Mouse (Mus musculus) heart, embryonic 11.5 days (tissue): Measurements from ENCODE around the gene Mrm3. TPM values are rescaled to one million over a fixed set of nuclear protein-coding genes. Genes with fewer than 3 reads are reported as not detected.

ENCODE experiments used
- ATAC-seq: fragments of 200-750 bp; cut with Nextera tagmentation; replicated peaks from 2 replicates; pipeline ENCODE4 v1.8.0; 2017; ENCODE audit warnings: moderate library complexity; ENCODE audit not compliant: insufficient number of reproducible peaks, low FRiP score, low TSS enrichment
- H3K27ac ChIP-seq: fragments of 300-500 bp; sonication (generic); 2 replicates; pipeline ENCODE4 v1.5.1; 2014; ENCODE audit warnings: mild to moderate bottlenecking, low read depth, low read length
- H3K27me3 ChIP-seq: fragments of 300-500 bp; sonication (generic); 2 replicates; pipeline ENCODE4 v1.6.1; 2014; ENCODE audit warnings: mild to moderate bottlenecking, low read length, mixed read lengths; ENCODE audit not compliant: control insufficient read depth, insufficient read depth
- H3K36me3 ChIP-seq: fragments of 300-500 bp; sonication (generic); 2 replicates; pipeline ENCODE4 v1.6.1; 2014; ENCODE audit warnings: mild to moderate bottlenecking, low read length, moderate library complexity, mixed read lengths; ENCODE audit not compliant: control insufficient read depth, insufficient read depth
- H3K4me1 ChIP-seq: fragments of 300-500 bp; sonication (generic); 2 replicates; pipeline ENCODE4 v1.6.1; 2014; ENCODE audit warnings: low read length; ENCODE audit not compliant: control insufficient read depth, insufficient read depth
- H3K4me2 ChIP-seq: fragments of 300-500 bp; sonication (generic); 2 replicates; pipeline ENCODE4 v1.6.1; 2014; ENCODE audit warnings: mild to moderate bottlenecking, moderate library complexity
- H3K4me3 ChIP-seq: fragments of 300-500 bp; sonication (generic); 2 replicates; pipeline ENCODE4 v1.5.1; 2014; ENCODE audit warnings: low read depth, low read length
- H3K9ac ChIP-seq: fragments of 300-500 bp; sonication (generic); 2 replicates; pipeline ENCODE4 v1.6.1; 2014; ENCODE audit warnings: mild to moderate bottlenecking, low read depth, low read length, moderate library complexity
- H3K9me3 ChIP-seq: fragments of 300-500 bp; sonication (generic); replicated peaks from 2 replicates; pipeline ENCODE4 v1.6.1; 2016; ENCODE audit warnings: low read length; ENCODE audit not compliant: control insufficient read depth
- WGBS: fragments of 180-500 bp; shearing (Covaris S2); extraction: QIAGEN DNeasy Blood & Tissue Kit; methylation state at CpG from one replicate; pipeline ENCODE4 v1.1.7; 2014; ENCODE audit not compliant: insufficient replicate concordance; 5-methylcytosine and 5-hydroxymethylcytosine counted together
- polyA plus RNA-seq: library from polyadenylated mRNA; unstranded; fragments of >200 nt; fragmentation: Nextera tagmentation; extraction: Ambion mirVana; gene quantifications from 2 replicates; pipeline ENCODE4 v1.2.1, GENCODE M21; 2014

Mrm3 gene
- polyA plus RNA-seq, 1 experiment from 2014 or later: 21.6 TPM

DNA sequence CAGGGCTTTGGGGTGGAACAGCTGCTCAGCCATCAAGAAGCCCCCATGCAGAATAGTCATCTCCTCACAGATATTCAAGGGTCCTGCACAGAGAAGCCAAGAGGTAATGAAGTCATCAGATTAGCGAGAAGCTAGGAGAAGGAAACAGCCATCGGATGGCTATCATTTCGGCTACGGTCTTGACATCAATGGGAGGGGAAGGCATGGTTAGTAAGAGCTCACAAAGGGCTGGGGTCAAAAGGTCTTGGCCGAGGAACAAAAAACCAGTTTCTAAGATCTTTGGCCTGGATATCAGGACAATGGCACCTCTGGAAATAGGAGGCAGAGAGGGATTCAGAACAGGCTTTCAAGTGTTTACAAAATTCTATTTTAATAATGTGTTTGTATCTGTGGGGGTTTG is 29.7 kb upstream of the Mrm3 start:
- Histone ChIP-seq H3K27ac (no peak overlapping the region), H3K4me1 (peaks cover 5% of the 10 kb centered on the region), H3K9me3 (no peaks in the 10 kb centered on the region), H3K27me3 (no peaks in the 10 kb centered on the region), H3K4me3 (no peak overlapping the region), H3K4me2 (no peak overlapping the region), H3K36me3 (peaks cover 25% of the 10 kb centered on the region), H3K9ac (no peak overlapping the region)
- no peak for ATAC-seq
- 93% methylated on average over 5 of the region's 5 CpGs for WGBS

DNA sequence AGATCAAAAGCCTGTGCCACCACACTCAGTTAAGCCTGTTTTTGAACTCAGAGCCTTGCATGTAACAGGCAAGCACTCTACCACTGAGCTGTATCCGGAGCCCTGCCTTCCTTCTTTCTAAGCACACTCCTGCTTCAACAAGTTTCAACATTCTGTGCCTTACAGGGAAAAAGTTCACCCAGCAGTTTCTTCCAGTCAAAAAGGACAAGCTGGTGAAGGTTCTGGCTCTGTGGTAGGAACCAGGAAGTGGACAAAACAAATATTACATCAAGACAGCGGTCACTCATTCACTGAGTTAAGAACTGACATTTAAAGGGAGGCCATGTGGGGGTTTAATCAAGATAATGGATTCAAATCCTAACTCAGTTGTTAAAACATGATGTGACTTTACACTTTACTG is 28.5 kb upstream of the Mrm3 start:
- no peak for ATAC-seq
- Histone ChIP-seq H3K27me3 (no peaks in the 10 kb centered on the region), H3K36me3 (peaks cover 20% of the 10 kb centered on the region), H3K27ac (no peak overlapping the region), H3K9ac (no peak overlapping the region), H3K4me1 (peaks cover 5% of the 10 kb centered on the region), H3K4me2 (no peak overlapping the region), H3K9me3 (no peaks in the 10 kb centered on the region), H3K4me3 (no peak overlapping the region)
- 92% methylated on average over 2 of the region's 2 CpGs for WGBS

DNA sequence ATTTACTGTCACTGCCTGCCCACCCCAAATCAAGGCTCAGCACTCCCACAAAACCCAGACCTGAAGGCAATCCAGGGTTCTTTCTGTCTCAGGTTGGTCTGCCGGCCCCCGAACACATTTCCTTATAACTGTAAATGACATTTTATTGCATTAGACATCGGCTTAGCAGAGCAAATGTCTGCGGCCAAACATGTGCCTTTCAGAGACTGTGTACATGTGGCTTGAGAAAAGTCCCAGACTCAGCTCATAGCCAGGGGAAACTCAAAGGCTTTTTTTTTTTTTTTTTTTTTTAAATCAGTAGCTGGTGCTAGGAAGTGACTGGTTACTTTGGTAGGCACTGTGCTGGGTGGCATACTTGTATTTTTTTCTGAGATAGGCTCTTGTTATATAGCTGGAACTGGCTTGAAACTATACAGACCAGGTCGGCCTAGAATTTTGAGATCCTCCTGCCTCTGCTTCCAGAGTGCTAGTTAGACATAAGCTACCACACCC is 27.4 kb upstream of the Mrm3 start:
- 92% methylated on average over 5 of the region's 5 CpGs for WGBS
- no peaks in the 10 kb centered on the region for H3K27me3 ChIP-seq
- H3K27ac ChIP-seq: no peak overlapping the region
- no peak overlapping the region for H3K9ac ChIP-seq
- peak overlapping the region; percentile 82 for H3K4me3 ChIP-seq
- H3K4me1 ChIP-seq: peaks cover 5% of the 10 kb centered on the region
- ATAC-seq: no peak
- no peaks in the 10 kb centered on the region for H3K9me3 ChIP-seq
- peak overlapping the region; percentile 79 for H3K4me2 ChIP-seq
- H3K36me3 ChIP-seq: peaks cover 19% of the 10 kb centered on the region

DNA sequence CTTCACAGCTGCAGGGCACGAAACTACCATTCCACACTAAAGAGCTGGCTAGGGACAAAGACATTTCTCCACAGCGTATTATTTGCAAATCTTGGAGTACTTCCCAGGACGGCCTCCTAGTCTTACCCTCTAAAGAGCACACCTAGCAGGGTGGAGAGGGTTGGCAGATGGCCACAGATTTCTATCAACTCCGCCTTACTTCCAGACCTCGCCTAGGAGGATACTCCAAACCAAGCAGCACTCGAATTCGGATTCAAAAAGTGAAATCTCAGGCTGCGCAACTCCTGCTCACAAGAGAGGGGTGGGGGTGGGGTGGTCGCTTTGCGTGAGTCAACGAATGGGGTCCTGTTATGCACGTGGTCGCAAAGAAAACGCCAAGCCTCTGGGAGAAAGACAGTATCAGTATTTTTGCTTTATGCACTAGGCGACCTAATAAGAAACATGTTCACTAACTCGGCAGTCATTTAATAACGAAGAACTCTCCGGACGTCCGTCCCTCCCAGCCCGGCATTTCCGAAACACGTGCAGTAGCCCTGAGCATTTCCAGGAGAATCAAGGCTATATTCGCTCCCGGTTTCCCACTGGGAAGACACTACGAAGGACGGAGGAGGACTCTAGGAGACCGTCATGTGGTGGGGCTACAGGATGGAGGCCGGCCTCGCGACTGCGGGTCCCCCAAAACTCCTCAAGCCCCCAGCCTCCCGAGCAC is 26.7 kb upstream of the Mrm3 start:
- Histone ChIP-seq H3K36me3 (peaks cover 17% of the 10 kb centered on the region), H3K27ac (peak overlapping the region; percentile 84), H3K4me2 (peak overlapping the region; percentile 79), H3K4me1 (peaks cover 5% of the 10 kb centered on the region), H3K27me3 (no peaks in the 10 kb centered on the region), H3K4me3 (peak overlapping the region; percentile 82), H3K9me3 (no peaks in the 10 kb centered on the region), H3K9ac (peak overlapping the region; percentile 95)
- 4% methylated on average over 33 of the region's 33 CpGs for WGBS
- ATAC-seq: peak; percentile 23

DNA sequence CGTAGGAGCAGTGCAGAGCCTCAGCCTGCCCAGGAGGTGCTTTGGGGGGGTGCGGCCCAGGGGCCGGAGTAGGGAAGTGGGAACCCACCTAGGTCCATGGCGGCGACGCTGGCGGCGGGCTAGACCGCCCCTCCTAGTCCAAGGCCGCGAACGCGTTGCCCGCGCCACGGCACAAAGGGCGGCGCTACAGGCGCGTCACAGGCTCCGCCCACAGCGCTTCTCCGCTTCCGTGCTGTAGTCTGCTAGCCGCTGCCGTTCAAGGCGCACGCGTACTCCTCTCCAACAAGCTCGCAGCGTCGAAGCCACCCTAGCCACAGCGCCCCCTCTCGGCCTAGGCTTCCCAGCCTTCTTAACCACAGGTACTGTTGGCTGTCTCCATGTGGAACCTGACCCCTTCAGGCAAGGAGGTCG is 26.1 kb upstream of the Mrm3 start, which contains the start of the genes Dbil5 and Gemin4:
Gene Dbil5 (plus strand): TSS at position 219 of the 411 bp plus-strand sequence.
Gene Gemin4 (minus strand): TSS at position 275 of the 411 bp plus-strand sequence.
- Histone ChIP-seq H3K4me1 (peaks cover 5% of the 10 kb centered on the region), H3K27me3 (no peaks in the 10 kb centered on the region), H3K4me2 (peak within 1 kb of the TSS; percentile 79), H3K9me3 (no peaks in the 10 kb centered on the region), H3K4me3 (peak within 1 kb of the TSS; percentile 82), H3K36me3 (peaks cover 11% of the 10 kb centered on the region), H3K9ac (peak within 1 kb of the TSS; percentile 95), H3K27ac (peak within 1 kb of the TSS; percentile 84)
- WGBS: under 1% methylated on average over 35 of the region's 35 CpGs
- ATAC-seq: peak; percentile 96

DNA sequence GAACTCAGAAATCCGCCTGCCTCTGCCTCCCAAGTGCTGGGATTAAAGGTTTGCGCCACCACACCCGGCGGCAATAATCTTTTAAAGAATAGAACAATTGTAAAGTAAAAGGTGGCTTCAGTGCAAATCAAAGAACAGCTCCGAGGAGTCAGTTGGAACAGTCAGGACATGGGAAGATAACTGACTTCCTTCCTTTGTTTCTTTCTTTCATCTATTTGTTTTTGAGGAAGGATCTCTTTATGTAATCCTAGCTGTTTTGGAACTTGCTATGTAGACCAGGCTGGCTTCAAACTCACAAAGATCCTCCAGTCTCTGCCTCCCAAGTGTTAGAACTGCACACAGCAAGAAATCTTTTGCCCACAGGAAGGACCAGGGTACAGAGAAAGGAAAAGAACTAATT is 18.9 kb upstream of the Mrm3 start:
- Histone ChIP-seq H3K36me3 (no peaks in the 10 kb centered on the region; the same call in 1 of the 2 replicates), H3K9ac (no peak overlapping the region), H3K27ac (no peak overlapping the region), H3K4me1 (no peaks in the 10 kb centered on the region), H3K27me3 (no peaks in the 10 kb centered on the region), H3K4me3 (no peak overlapping the region), H3K9me3 (no peaks in the 10 kb centered on the region), H3K4me2 (no peak overlapping the region)
- no peak for ATAC-seq
- WGBS: 87% methylated on average over 5 of the region's 5 CpGs

DNA sequence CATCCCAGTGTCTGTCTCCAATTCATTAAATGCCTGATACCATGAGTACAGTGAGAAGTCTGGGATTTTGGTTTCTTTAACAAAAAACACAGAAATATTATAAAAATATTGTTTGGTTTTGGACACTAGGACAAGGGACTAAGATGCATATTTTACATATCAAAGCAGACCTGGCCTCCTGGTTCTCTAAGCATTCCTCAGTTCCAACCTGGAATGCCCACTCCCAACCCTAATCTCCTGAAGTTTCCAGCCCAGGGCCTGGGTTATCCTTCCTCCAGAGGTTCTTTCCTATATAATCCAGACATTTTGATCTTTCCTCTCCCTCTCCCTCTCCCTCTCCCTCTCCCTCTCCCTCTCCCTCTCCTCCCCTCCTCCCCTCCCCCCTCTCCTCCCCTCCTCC is 18.5 kb upstream of the Mrm3 start:
- H3K9ac ChIP-seq: no peak overlapping the region
- no peak overlapping the region for H3K4me3 ChIP-seq
- H3K27me3 ChIP-seq: no peaks in the 10 kb centered on the region
- no peaks in the 10 kb centered on the region; the same call in 1 of the 2 replicates for H3K36me3 ChIP-seq
- H3K27ac ChIP-seq: no peak overlapping the region
- H3K4me2 ChIP-seq: no peak overlapping the region
- ATAC-seq: no peak
- H3K4me1 ChIP-seq: no peaks in the 10 kb centered on the region
- no peaks in the 10 kb centered on the region for H3K9me3 ChIP-seq

DNA sequence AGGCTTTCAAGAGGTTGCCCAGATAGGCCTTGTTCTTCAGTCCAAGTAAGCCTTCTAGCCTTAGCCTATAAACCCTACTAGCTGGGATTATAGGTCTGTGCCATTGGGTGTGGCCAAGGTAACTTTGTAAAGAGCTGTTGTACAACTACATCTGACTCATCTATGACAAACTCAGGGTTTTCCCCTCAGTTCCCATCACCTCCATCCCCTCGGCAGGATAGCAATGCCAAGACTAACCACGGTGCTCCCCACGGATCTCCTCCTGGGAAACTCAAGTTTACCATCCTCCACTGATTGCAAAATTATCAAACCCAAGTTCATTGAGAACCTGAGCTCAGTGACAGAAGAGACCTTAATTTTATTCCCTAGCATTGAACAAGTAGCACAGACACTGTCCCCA is 7.4 kb upstream of the Mrm3 start:
- no peak overlapping the region for H3K4me3 ChIP-seq
- no peak overlapping the region for H3K4me2 ChIP-seq
- peaks cover 21% of the 10 kb centered on the region for H3K36me3 ChIP-seq
- no peak overlapping the region for H3K27ac ChIP-seq
- H3K4me1 ChIP-seq: no peaks in the 10 kb centered on the region
- WGBS: 88% methylated on average over 3 of the region's 3 CpGs
- no peaks in the 10 kb centered on the region for H3K27me3 ChIP-seq
- H3K9ac ChIP-seq: no peak overlapping the region
- ATAC-seq: no peak
- no peaks in the 10 kb centered on the region for H3K9me3 ChIP-seq

DNA sequence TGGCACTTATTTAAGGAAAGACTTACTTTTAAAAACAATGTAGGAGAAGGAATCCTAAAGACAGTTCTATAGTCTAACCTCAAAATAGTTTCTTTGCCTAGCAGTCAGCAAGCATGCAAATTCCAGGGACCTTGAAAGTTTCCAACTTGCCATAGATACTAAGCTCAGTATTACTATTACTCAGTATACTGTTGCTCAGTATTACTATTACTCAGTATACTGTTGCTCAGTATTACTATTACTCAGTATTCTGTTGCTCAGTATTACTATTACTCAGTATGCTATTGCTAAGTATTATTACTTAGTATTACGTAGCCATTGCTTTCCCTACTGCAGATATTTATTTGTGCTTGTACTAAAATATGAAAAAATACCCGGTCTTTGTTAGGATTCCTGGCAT is 3.8 kb upstream of the Mrm3 start:
- Histone ChIP-seq H3K4me1 (peaks cover 9% of the 10 kb centered on the region), H3K27me3 (no peaks in the 10 kb centered on the region), H3K4me2 (no peak overlapping the region), H3K9me3 (no peaks in the 10 kb centered on the region), H3K4me3 (no peak overlapping the region), H3K9ac (no peak overlapping the region), H3K27ac (no peak overlapping the region), H3K36me3 (peaks cover 4% of the 10 kb centered on the region; the same call in 1 of the 2 replicates)
- 92% methylated on average over 2 of the region's 2 CpGs for WGBS
- no peak for ATAC-seq
